9 mouse cellular contexts compared by ENCODE assay signal in genomic region chr8:54153240-54153639, GRCm38 (mm10).
DNase-seq lines count a peak whose midpoint lies in the region; ATAC-seq and TF ChIP-seq lines count a peak whose summit lies in the region.
"Had no signal": no experiment of that assay in that cellular context is flagged by ENCODE, and none has a peak within 500 bp of the region (broad histone marks: within the 10 kb centered on the region; RNA-seq: fewer than 3 reads in every experiment).

No protein-coding gene starts in this region.

- TF ChIP-seq CTCF in cerebellum, adult 2 months (IDR thresholded peaks at IDR 0.05; ENCODE audit: borderline replicate concordance, insufficient read depth, low read depth, low read length), result peak; percentile 46; the same call in 1 of the 2 replicates

- no peak overlapping the region for H3K4me2 ChIP-seq in midbrain, embryonic 16.5 days (ENCODE audit: low read length)

- ATAC-seq in midbrain, embryonic 16.5 days, result no peak
- ATAC-seq in granulocyte monocyte progenitor cell, adult 5-6 weeks (replicated peaks; ENCODE audit: poor library complexity, severe bottlenecking), result peak; percentile 92
- ATAC-seq in erythroblast, adult 5-6 weeks (replicated peaks; ENCODE audit: low FRiP score, poor library complexity, severe bottlenecking), result no peak

- TF ChIP-seq POLR2A in cerebellum, adult 2 months (IDR thresholded peaks at IDR 0.05; ENCODE audit: borderline replicate concordance, insufficient read depth, low read length), result no peak

- H3K36me3 ChIP-seq in midbrain, embryonic 10.5 days, result no peaks in the 10 kb centered on the region
- H3K36me3 ChIP-seq in midbrain, embryonic 16.5 days (ENCODE audit: control insufficient read depth, insufficient read depth, low read length), result no peaks in the 10 kb centered on the region

- WGBS in midbrain, embryonic 10.5 days, result 60% methylated on average over 4 of the region's 4 CpGs
- WGBS in midbrain, embryonic 16.5 days, result 59% methylated on average over 4 of the region's 4 CpGs
- 61% methylated on average over 4 of the region's 4 CpGs for WGBS in cerebellum, adult 2 months

- no peak overlapping the region for H3K27ac ChIP-seq in midbrain, embryonic 10.5 days (replicated peaks)
- H3K27ac ChIP-seq in midbrain, embryonic 16.5 days (ENCODE audit: low read length), result no peak overlapping the region
- H3K27ac ChIP-seq in cerebellum, adult 2 months (ENCODE audit: insufficient read depth, low read length), result no peak overlapping the region

- H3K4me1 ChIP-seq in midbrain, embryonic 10.5 days, result no peaks in the 10 kb centered on the region
- no peaks in the 10 kb centered on the region for H3K4me1 ChIP-seq in midbrain, embryonic 16.5 days (ENCODE audit: control insufficient read depth, insufficient read depth, low read length)
- H3K4me1 ChIP-seq in cerebellum, adult 2 months (ENCODE audit: control insufficient read depth, insufficient read depth, low read length), result no peaks in the 10 kb centered on the region

- no peak overlapping the region for H3K4me3 ChIP-seq in midbrain, embryonic 10.5 days
- no peak overlapping the region for H3K4me3 ChIP-seq in midbrain, embryonic 16.5 days (ENCODE audit: low read depth, low read length)
- H3K4me3 ChIP-seq in cerebellum, adult 2 months (replicated peaks; ENCODE audit: insufficient read depth, low read depth, low read length), result no peak overlapping the region
- H3K4me3 ChIP-seq: megakaryocyte, embryonic 14.5 days had no signal

- no peak overlapping the region for H3K9ac ChIP-seq in midbrain, embryonic 16.5 days (ENCODE audit: low read depth, low read length)

- peak; percentile 31 for DNase-seq in midbrain, embryonic 10.5 days (ENCODE audit: low spot score)
- DNase-seq in R1 (ENCODE audit: low read depth, low spot score), result peak; percentile 57
- peak; percentile 10 to 27 for DNase-seq in cerebellum, adult 2 months
- DNase-seq in layer of hippocampus, postnatal 36 days, result peak; percentile 9 to 21
- DNase-seq in natural killer cell, adult 2 months (ENCODE audit: low spot score in 2 of 2), result peak; percentile 4 to 24

- H3K27me3 ChIP-seq in midbrain, embryonic 10.5 days (ENCODE audit: low read depth, poor library complexity, severe bottlenecking), result no peaks in the 10 kb centered on the region
- H3K27me3 ChIP-seq in midbrain, embryonic 16.5 days (ENCODE audit: control insufficient read depth, insufficient read depth, low read depth, low read length), result no peaks in the 10 kb centered on the region
- no peaks in the 10 kb centered on the region for H3K27me3 ChIP-seq in cerebellum, adult 2 months (ENCODE audit: control insufficient read depth, insufficient read depth, low read length)
- H3K27me3 ChIP-seq: megakaryocyte, embryonic 14.5 days had no signal

- no peaks in the 10 kb centered on the region for H3K9me3 ChIP-seq in midbrain, embryonic 10.5 days (replicated peaks)
- no peaks in the 10 kb centered on the region for H3K9me3 ChIP-seq in midbrain, embryonic 16.5 days (replicated peaks; ENCODE audit: control insufficient read depth, low read length, poor library complexity, severe bottlenecking)
- H3K9me3 ChIP-seq: megakaryocyte, embryonic 14.5 days had no signal
